Mouse (Mus musculus) right cerebral cortex, adult 2 months (tissue): Measurements from ENCODE around the gene Chit1.

ENCODE experiments used
- DNase-seq, 2 experiments: peaks; one replicate each; pipeline ENCODE4 v3.0.0; 2021 to 2022; ENCODE audit warnings: low spot score in 2 of 2

Gene Chit1

GRCm38 (mm10) chr1:134079477-134080163, 31.4 kb upstream of the Chit1 start:
- DNase-seq: no peak

- no peak for DNase-seq
Observed at GRCm38 (mm10) chr1:134080406-134080805, 30.6 kb upstream of the Chit1 start.

- no peak for DNase-seq
Observed at GRCm38 (mm10) chr1:134080881-134081450, 30.1 kb upstream of the Chit1 start.

- peak; percentile 85 to 91 for DNase-seq
Observed at GRCm38 (mm10) chr1:134082987-134083516, 28.0 kb upstream of the Chit1 start.

GRCm38 (mm10) chr1:134083676-134084075, 27.4 kb upstream of the Chit1 start:
- DNase-seq: no peak

GRCm38 (mm10) chr1:134084128-134084527, 26.9 kb upstream of the Chit1 start:
- no peak for DNase-seq

- no peak for DNase-seq
Observed at GRCm38 (mm10) chr1:134086017-134086416, 25.0 kb upstream of the Chit1 start.

- DNase-seq: no peak
Observed at GRCm38 (mm10) chr1:134086811-134087398, 24.1 kb upstream of the Chit1 start.

- DNase-seq: no peak
Observed at GRCm38 (mm10) chr1:134089074-134089473, 22.0 kb upstream of the Chit1 start.

GRCm38 (mm10) chr1:134091851-134092250, 19.2 kb upstream of the Chit1 start:
- no peak for DNase-seq

- DNase-seq: no peak
Observed at GRCm38 (mm10) chr1:134092368-134092767, 18.7 kb upstream of the Chit1 start.

GRCm38 (mm10) chr1:134092852-134093770, 17.9 kb upstream of the Chit1 start:
- DNase-seq: peak; percentile 87 to 90

GRCm38 (mm10) chr1:134093771-134094526, 17.1 kb upstream of the Chit1 start:
- DNase-seq: no peak

- DNase-seq: no peak
Observed at GRCm38 (mm10) chr1:134095033-134095612, 15.9 kb upstream of the Chit1 start.

GRCm38 (mm10) chr1:134095721-134096120, 15.3 kb upstream of the Chit1 start:
- no peak for DNase-seq

- peak in 1 of 2 experiments; percentile 30 for DNase-seq
Observed at GRCm38 (mm10) chr1:134096264-134096934, 14.6 kb upstream of the Chit1 start.

- DNase-seq: no peak
Observed at GRCm38 (mm10) chr1:134097080-134097855, 13.8 kb upstream of the Chit1 start.

- no peak for DNase-seq
Observed at GRCm38 (mm10) chr1:134097956-134098725, 12.9 kb upstream of the Chit1 start.
